Mouse (Mus musculus) hindbrain, embryonic 12.5 days (tissue): Measurements from ENCODE around the gene Grk5. TPM values are rescaled to one million over a fixed set of nuclear protein-coding genes. Genes with fewer than 3 reads are reported as not detected.

Experiments used
- ATAC-seq: fragments of 200-750 bp; cut with Nextera tagmentation; 2 replicates; pipeline ENCODE4 v1.8.0; 2017; ENCODE audit warnings: moderate TSS enrichment; ENCODE audit not compliant: low FRiP score
- H3K27ac ChIP-seq: fragments of 300-500 bp; sonication (generic); 2 replicates; pipeline ENCODE4 v1.5.1; 2016; ENCODE audit warnings: mild to moderate bottlenecking
- H3K27me3 ChIP-seq: fragments of 300-500 bp; sonication (generic); 2 replicates; pipeline ENCODE4 v1.6.1; 2016; ENCODE audit warnings: mild to moderate bottlenecking
- H3K36me3 ChIP-seq: fragments of 300-500 bp; sonication (generic); 2 replicates; pipeline ENCODE4 v1.6.1; 2016; ENCODE audit warnings: mild to moderate bottlenecking
- H3K4me1 ChIP-seq: fragments of 300-500 bp; sonication (generic); 2 replicates; pipeline ENCODE4 v1.6.1; 2016
- H3K4me2 ChIP-seq: fragments of 300-500 bp; sonication (generic); replicated peaks from 2 replicates; pipeline ENCODE4 v1.6.1; 2016; ENCODE audit warnings: mild to moderate bottlenecking
- H3K4me3 ChIP-seq: fragments of 300-500 bp; sonication (generic); 2 replicates; pipeline ENCODE4 v1.5.1; 2016; ENCODE audit warnings: mild to moderate bottlenecking
- H3K9ac ChIP-seq: fragments of 300-500 bp; sonication (generic); 2 replicates; pipeline ENCODE4 v1.6.1; 2016; ENCODE audit warnings: mild to moderate bottlenecking, moderate library complexity
- H3K9me3 ChIP-seq: fragments of 300-500 bp; sonication (generic); replicated peaks from 2 replicates; pipeline ENCODE4 v1.6.1; 2016; ENCODE audit warnings: mild to moderate bottlenecking
- WGBS: fragments of 180-500 bp; shearing (Covaris S2); methylation state at CpG from one replicate; pipeline ENCODE4 v1.1.7; 2016; 5-methylcytosine and 5-hydroxymethylcytosine counted together
- polyA plus RNA-seq: library from polyadenylated mRNA; unstranded; fragments of >200 nt; fragmentation: Nextera tagmentation; extraction: Ambion mirVana; gene quantifications from 2 replicates; pipeline ENCODE4 v1.2.1, GENCODE M21; 2016

Grk5 gene
- polyA plus RNA-seq, 1 experiment from 2014 or later: 2.6 TPM

DNA sequence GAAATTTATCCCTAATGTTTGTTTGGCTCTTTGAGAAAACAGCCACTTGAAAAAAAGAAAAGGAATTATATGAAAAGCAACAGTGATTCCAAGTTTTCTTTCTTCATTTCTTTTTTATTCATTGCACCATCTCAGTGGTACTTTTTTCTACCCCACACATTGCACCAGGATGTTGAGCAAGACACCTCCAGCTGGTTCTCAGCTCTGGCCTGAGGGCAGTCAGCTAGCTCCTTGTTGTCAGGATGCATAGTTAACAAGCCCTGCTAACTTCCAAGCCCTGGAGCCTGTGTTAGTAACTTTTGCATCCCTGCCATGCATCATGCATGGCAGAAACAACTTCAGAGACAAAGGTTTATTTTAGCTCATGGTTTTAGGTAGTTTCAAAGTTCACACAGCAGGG, 163.2 kb downstream of the Grk5 start:
- H3K9me3 ChIP-seq: no peaks in the 10 kb centered on the region; the same call in 1 of the 2 replicates
- no peak for ATAC-seq
- peaks cover 8% of the 10 kb centered on the region for H3K4me1 ChIP-seq
- H3K27ac ChIP-seq: no peak overlapping the region
- no peak overlapping the region for H3K9ac ChIP-seq
- no peak overlapping the region for H3K4me3 ChIP-seq
- no peak overlapping the region for H3K4me2 ChIP-seq
- H3K27me3 ChIP-seq: no peaks in the 10 kb centered on the region
- no peaks in the 10 kb centered on the region for H3K36me3 ChIP-seq

DNA sequence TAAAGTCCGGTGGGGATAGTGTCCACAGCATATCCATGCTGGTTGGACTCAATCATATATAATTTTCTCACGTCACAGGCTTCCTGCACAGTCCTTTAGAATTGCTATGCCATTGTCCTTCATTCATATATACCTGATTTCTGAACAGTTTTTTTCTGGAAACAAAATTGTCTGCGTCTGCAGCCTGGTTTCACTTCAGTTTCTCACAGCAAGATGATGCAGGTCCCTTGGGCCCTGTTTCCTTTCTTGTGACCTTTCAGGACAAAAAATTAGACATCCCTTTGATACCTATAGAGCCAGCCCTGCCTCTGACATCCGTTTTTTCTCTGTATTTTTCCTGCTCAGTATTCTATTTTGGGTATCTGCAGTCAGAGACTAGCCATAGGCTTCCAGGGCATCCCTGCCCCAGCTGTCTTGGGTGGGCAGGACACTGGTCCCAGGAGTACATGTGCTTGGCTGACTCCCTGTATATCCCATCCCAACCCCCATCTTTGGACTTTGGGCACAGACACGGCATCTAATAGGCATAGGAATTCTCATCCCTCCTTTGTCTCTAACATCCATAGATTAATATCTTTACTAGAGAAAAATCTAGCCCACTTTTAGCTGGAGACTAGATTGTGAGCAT, 167.3 kb downstream of the Grk5 start:
- peaks cover 8% of the 10 kb centered on the region for H3K4me1 ChIP-seq
- H3K4me2 ChIP-seq: no peak overlapping the region
- no peak overlapping the region for H3K4me3 ChIP-seq
- H3K9me3 ChIP-seq: no peaks in the 10 kb centered on the region; the same call in 1 of the 2 replicates
- no peak overlapping the region for H3K9ac ChIP-seq
- no peak overlapping the region for H3K27ac ChIP-seq
- 71% methylated on average over 5 of the region's 5 CpGs for WGBS
- H3K36me3 ChIP-seq: no peaks in the 10 kb centered on the region
- no peak for ATAC-seq
- no peaks in the 10 kb centered on the region for H3K27me3 ChIP-seq

DNA sequence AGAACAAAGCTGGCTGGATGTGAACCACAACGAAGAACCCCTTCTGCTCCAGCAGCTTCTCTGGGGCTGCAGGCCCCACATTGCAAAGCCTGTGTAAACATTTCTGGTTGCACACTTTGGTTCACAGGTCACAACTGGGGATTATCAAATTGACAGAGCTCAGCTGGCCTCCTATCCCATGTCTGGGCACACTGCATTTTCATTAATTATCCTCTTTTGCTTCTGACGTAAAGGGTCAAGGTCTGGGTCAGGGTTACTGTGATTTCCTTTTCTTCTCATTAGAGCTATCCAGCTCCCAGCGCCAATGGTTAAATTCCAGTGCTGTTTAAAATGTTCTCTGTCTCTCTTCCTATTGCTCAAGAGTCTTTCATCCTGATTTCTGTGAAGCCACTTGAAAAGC, 168.0 kb downstream of the Grk5 start:
- no peak overlapping the region for H3K4me3 ChIP-seq
- ATAC-seq: no peak
- H3K9ac ChIP-seq: no peak overlapping the region
- H3K9me3 ChIP-seq: no peaks in the 10 kb centered on the region; the same call in 1 of the 2 replicates
- no peaks in the 10 kb centered on the region for H3K27me3 ChIP-seq
- no peak overlapping the region for H3K4me2 ChIP-seq
- peaks cover 8% of the 10 kb centered on the region for H3K4me1 ChIP-seq
- WGBS: 28% methylated on average over 3 of the region's 3 CpGs
- no peak overlapping the region for H3K27ac ChIP-seq
- H3K36me3 ChIP-seq: no peaks in the 10 kb centered on the region

DNA sequence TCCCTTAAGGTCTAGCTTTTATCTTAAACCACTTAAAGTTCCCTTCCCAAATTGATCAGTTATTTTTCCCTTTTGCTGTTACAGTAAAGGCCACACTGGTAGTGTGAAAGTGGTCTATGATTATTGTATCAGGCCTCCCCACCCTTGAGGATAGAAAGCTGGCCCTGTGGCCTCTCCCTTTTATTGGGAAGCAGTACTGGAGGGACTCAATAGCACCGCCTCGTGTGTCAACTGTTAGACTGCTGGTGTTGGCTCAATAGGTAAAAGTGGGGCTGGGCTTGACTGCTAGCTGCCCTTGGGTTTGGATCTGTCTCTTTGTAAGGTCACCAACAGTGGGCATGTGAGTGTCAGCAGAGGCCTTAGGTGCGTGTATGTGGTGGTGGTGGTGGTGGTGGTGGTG, 174.8 kb downstream of the Grk5 start:
- no peak overlapping the region for H3K4me3 ChIP-seq
- no peaks in the 10 kb centered on the region for H3K27me3 ChIP-seq
- no peaks in the 10 kb centered on the region for H3K4me1 ChIP-seq
- H3K4me2 ChIP-seq: no peak overlapping the region
- H3K9ac ChIP-seq: no peak overlapping the region
- ATAC-seq: no peak
- H3K9me3 ChIP-seq: no peaks in the 10 kb centered on the region
- no peak overlapping the region for H3K27ac ChIP-seq
- 91% methylated on average over 3 of the region's 3 CpGs for WGBS
- no peaks in the 10 kb centered on the region for H3K36me3 ChIP-seq

DNA sequence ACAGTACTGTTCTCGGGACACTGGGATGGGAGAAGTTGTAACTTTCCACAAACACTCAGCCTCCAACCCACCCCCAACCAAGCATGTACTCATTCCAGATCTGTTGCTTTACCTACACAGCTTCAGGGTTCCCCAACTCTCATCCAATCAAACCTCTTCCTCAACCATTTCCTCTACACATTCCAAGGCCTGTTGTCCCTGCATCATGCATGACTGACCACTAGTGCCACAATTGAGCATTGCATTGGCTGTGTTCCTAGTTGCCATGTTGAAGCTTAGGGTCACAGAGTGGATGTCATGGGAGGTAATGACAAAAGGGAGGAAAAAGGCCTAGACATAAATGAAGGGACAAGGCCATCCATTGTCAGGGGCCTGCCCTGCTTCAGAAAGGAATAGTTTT, 175.5 kb downstream of the Grk5 start:
- no peak for ATAC-seq
- H3K4me1 ChIP-seq: no peaks in the 10 kb centered on the region
- 82% methylated on average over 1 of the region's 1 CpGs for WGBS
- H3K27ac ChIP-seq: no peak overlapping the region
- H3K27me3 ChIP-seq: no peaks in the 10 kb centered on the region
- H3K4me2 ChIP-seq: no peak overlapping the region
- H3K36me3 ChIP-seq: no peaks in the 10 kb centered on the region
- H3K9ac ChIP-seq: no peak overlapping the region
- H3K4me3 ChIP-seq: no peak overlapping the region
- H3K9me3 ChIP-seq: no peaks in the 10 kb centered on the region

DNA sequence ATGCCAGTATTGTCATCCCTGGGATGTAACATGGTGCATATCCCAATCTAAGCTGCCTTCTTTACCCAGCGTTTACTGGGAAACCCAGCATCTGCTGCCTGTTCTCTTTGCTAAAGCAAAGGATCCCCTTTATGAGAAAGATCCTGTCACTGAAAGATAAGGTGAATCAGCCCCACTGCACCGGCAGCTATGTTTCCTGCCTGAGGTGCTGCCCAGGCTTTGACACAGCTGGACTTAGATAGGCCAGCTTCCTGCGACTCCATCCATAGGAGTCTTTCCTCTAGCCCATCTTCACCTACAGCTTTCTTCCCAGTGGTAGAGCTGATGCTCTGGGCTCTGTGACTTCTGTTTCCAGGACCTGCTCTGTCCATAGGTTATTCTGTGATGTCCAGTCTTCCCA, 189.1 kb downstream of the Grk5 start:
- no peak for ATAC-seq
- Histone ChIP-seq H3K27me3 (no peaks in the 10 kb centered on the region), H3K4me3 (no peak overlapping the region), H3K9ac (no peak overlapping the region), H3K4me1 (no peaks in the 10 kb centered on the region), H3K27ac (no peak overlapping the region), H3K4me2 (no peak overlapping the region), H3K9me3 (no peaks in the 10 kb centered on the region), H3K36me3 (0 out of 2 replicates have a peak, but pooled peaks cover 6% of the 10 kb centered on the region)
- WGBS: 91% methylated on average over 3 of the region's 3 CpGs

DNA sequence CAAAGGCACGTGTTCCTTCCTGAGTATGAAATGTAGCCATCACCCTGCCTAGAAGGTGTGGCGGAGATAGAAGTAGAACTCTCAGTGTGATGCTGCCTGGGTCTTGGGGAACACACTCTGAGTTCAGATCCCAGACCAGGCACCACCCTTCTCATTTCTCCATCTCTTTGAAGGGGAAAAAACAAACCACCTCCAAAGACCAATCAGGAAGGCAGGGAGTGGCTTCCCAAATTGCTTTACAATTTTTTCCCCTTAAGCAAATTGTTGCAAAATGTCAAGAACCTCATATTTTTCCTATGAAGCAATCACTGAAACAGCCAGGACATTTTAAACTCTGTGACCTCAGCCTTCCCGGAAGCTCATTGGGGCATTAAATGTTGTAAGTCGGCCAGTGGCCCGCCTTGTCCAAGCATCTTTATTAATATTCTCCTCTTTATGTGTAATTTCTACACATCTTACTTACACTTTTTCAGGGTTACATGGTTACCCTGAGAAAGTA, 190.8 kb downstream of the Grk5 start:
- no peak overlapping the region for H3K4me2 ChIP-seq
- H3K4me1 ChIP-seq: no peaks in the 10 kb centered on the region
- no peak overlapping the region for H3K9ac ChIP-seq
- 0 out of 2 replicates have a peak, but pooled peaks cover 9% of the 10 kb centered on the region for H3K36me3 ChIP-seq
- WGBS: 96% methylated on average over 5 of the region's 5 CpGs
- no peak for ATAC-seq
- H3K9me3 ChIP-seq: no peaks in the 10 kb centered on the region
- no peak overlapping the region for H3K4me3 ChIP-seq
- no peak overlapping the region for H3K27ac ChIP-seq
- no peaks in the 10 kb centered on the region for H3K27me3 ChIP-seq

DNA sequence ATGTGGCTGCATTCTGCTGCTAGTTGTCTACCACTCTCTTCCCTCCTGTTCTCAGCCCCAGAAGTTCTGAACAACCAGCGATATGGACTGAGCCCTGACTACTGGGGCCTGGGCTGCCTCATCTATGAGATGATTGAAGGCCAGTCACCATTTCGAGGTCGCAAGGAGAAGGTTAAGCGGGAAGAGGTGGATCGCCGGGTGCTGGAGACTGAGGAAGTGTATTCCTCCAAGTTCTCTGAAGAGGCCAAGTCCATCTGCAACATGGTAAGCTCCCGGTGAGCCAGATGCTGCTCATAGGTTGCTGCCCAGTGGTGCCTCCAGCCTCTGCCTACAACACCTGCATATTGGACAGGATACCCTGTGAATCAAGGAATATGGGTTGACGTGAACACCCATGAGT, 193.5 kb downstream of the Grk5 start:
- Histone ChIP-seq H3K36me3 (0 out of 2 replicates have a peak, but pooled peaks cover 17% of the 10 kb centered on the region), H3K4me3 (no peak overlapping the region), H3K9me3 (no peaks in the 10 kb centered on the region), H3K27me3 (no peaks in the 10 kb centered on the region), H3K27ac (no peak overlapping the region), H3K4me2 (no peak overlapping the region), H3K4me1 (no peaks in the 10 kb centered on the region), H3K9ac (no peak overlapping the region)
- ATAC-seq: no peak
- 94% methylated on average over 8 of the region's 8 CpGs for WGBS

DNA sequence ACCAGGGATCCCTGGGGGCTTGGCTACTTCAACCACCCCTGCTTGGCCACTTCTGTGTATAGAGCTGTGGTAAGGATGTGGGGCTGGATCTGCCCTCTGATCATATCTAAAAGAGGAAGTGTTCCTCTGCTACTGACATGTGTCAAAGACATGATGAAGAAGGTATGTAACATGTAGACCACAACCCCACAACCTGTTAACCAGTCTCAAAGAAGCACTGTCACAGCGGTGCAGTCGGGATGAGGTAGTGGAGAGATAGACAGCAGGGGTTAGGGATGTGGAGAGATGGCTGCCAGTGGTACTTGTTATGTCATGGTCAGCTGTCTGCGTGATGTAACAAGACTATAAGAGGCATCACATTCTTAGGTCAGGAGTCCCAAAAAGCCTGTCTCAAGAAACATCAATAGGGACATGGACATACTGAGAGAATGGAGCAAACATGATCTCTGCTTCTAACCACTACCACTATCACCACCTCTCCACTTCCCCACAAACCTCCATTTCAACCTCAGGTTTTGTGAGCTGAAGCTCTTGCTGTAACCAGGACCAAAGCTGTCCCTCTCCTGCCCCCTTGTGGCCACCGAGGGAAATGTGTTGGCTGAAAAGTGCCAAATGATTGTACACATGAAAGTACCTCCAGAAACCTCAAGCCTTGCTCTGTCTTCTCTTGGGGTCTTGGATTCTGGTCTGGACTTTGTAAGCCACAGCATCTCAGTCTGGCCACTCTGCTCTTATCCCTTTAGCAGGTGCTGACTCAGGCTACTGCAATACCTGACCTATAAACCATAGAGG, 194.8 kb downstream of the Grk5 start:
- no peaks in the 10 kb centered on the region for H3K27me3 ChIP-seq
- no peak overlapping the region for H3K27ac ChIP-seq
- ATAC-seq: peak; percentile 50
- no peaks in the 10 kb centered on the region for H3K9me3 ChIP-seq
- no peak overlapping the region for H3K4me3 ChIP-seq
- no peaks in the 10 kb centered on the region for H3K4me1 ChIP-seq
- WGBS: 51% methylated on average over 4 of the region's 4 CpGs
- no peak overlapping the region for H3K4me2 ChIP-seq
- H3K9ac ChIP-seq: no peak overlapping the region
- 0 out of 2 replicates have a peak, but pooled peaks cover 23% of the 10 kb centered on the region for H3K36me3 ChIP-seq

DNA sequence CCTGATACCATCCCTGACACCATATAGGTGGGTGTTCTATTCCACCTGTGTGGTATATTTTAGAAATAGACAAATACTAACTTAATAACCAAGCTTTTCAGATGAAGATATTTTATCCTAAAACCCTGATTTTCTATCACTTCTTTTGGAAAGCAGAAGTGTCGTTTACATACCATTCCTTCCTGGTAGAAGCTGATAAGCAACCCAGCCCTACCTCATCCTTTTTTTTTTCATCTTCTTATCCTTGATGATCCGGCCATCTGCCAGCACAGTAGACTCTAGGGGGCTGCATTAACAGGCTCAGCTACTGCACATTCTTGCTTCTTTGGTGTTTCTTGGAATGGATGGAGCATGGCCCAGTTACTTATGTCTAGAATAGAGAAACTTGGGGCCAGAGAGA, 195.7 kb downstream of the Grk5 start:
- no peak overlapping the region for H3K9ac ChIP-seq
- no peaks in the 10 kb centered on the region for H3K9me3 ChIP-seq
- 75% methylated on average over 2 of the region's 2 CpGs for WGBS
- no peaks in the 10 kb centered on the region for H3K4me1 ChIP-seq
- H3K27ac ChIP-seq: no peak overlapping the region
- H3K36me3 ChIP-seq: 0 out of 2 replicates have a peak, but pooled peaks cover 23% of the 10 kb centered on the region
- ATAC-seq: no peak
- H3K27me3 ChIP-seq: no peaks in the 10 kb centered on the region
- no peak overlapping the region for H3K4me3 ChIP-seq
- H3K4me2 ChIP-seq: no peak overlapping the region

DNA sequence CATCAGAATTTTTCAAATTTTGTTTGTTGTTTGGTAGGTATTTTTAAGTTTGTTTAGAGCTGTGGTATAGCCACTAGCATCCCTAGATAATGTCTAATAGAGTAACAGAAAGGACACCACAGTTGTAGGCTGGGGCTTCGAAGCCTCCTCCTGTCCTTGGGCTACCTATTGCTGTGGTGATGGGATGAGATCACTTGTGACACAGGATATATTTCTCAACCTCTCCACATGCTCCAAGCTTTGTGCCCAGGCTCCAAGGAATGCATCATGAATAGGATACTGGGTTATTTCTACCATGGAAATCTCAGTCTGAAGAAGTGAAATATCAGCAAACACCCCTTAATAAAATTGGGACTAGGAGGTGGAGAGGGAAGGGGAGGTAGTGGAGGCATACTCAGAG, 198.2 kb downstream of the Grk5 start:
- WGBS: 100% methylated on average over 1 of the region's 1 CpGs
- Histone ChIP-seq H3K27me3 (no peaks in the 10 kb centered on the region), H3K9ac (no peak overlapping the region), H3K4me1 (no peaks in the 10 kb centered on the region), H3K4me2 (no peak overlapping the region), H3K4me3 (no peak overlapping the region), H3K9me3 (no peaks in the 10 kb centered on the region), H3K36me3 (peaks cover 31% of the 10 kb centered on the region), H3K27ac (no peak overlapping the region)
- ATAC-seq: no peak

DNA sequence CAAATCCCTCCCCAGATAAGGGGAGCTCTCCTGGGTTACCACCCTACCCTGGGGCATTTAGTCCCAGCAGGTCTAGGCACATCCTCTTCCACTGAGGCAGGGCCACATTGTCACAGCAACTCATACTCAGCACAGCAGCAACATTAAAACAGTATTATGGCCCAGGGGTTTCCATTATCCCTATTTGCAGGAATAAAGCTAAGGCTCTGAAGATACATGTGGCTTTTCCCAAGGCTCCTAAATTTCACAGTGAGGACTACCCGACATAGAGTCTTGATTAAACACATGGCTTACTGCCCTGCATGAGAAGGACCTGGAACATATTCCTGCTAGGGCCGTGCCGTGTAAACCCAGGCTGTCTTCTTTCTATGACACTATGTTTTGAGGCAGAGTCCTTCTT, 199.5 kb downstream of the Grk5 start:
- peaks cover 26% of the 10 kb centered on the region for H3K36me3 ChIP-seq
- no peaks in the 10 kb centered on the region for H3K4me1 ChIP-seq
- H3K4me3 ChIP-seq: no peak overlapping the region
- H3K9ac ChIP-seq: no peak overlapping the region
- no peak for ATAC-seq
- no peak overlapping the region for H3K4me2 ChIP-seq
- no peaks in the 10 kb centered on the region for H3K9me3 ChIP-seq
- no peak overlapping the region for H3K27ac ChIP-seq
- no peaks in the 10 kb centered on the region for H3K27me3 ChIP-seq
- 92% methylated on average over 3 of the region's 3 CpGs for WGBS

DNA sequence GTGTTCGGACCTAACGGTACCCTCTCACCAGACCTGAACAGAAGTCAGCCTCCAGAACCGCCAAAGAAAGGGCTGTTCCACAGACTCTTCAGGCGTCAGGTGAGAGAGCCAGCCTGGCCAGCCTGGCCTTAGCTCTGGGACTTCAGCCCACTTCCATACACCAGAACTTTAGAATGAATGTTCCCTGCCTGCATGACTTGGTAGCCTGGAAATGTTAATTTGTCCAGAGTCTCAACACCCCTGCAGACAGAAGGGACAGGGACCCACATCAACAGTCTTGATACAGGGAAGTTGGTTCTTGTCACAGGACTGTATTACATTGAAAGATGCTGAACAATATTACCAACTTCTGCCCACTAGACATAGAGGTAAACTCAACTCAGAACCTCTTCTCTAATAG, 201.0 kb downstream of the Grk5 start:
- WGBS: 88% methylated on average over 4 of the region's 4 CpGs
- Histone ChIP-seq H3K4me2 (no peak overlapping the region), H3K9me3 (no peaks in the 10 kb centered on the region), H3K4me3 (no peak overlapping the region), H3K36me3 (peaks cover 26% of the 10 kb centered on the region), H3K27ac (no peak overlapping the region), H3K4me1 (no peaks in the 10 kb centered on the region), H3K9ac (no peak overlapping the region), H3K27me3 (no peaks in the 10 kb centered on the region)
- no peak for ATAC-seq
